Comparison of ENCODE assay signal across 9 mouse cellular contexts in the genomic region with DNA sequence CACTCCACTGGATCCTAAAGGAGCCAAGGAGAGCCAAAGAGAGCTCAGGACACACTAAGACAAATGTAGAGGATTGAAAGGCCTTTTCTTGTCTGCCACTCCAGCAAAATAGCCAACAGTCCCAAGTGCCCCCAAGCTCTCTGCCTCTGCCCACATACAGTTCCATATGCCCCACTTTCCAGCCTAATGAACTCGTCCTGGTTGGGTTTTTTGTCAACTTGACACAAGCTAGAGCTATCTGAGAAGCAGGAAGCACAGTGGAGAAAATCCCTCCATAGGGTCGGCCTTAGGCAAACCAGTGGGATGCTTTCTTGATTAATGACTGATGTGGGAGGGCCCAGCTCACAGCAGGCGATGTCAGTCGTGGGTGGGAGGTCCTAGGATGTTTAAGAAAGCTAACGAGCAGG.
DNase-seq lines count a peak whose midpoint lies in the region; ATAC-seq and TF ChIP-seq lines count a peak whose summit lies in the region.
"Had no signal": no experiment of that assay in that cellular context is flagged by ENCODE, and none has a peak within 500 bp of the region (broad histone marks: within the 10 kb centered on the region; RNA-seq: fewer than 3 reads in every experiment).

No protein-coding gene starts in this region.

- no peak overlapping the region for H3K9ac ChIP-seq in heart, embryonic 12.5 days
- H3K9ac ChIP-seq in heart, adult 2 months (ENCODE audit: low read depth, low read length), result no peak overlapping the region
- peak overlapping the region; percentile 77 for H3K9ac ChIP-seq in MEL (ENCODE audit: control insufficient read depth, low read depth, low read length, poor library complexity, severe bottlenecking)
- no peak overlapping the region for H3K9ac ChIP-seq in midbrain, embryonic 13.5 days (replicated peaks)

- no peaks in the 10 kb centered on the region for H3K36me3 ChIP-seq in heart, embryonic 12.5 days
- H3K36me3 ChIP-seq in heart, adult 2 months (ENCODE audit: control insufficient read depth, insufficient read depth, low read length), result no peaks in the 10 kb centered on the region
- peaks cover 0 to 3% of the 10 kb centered on the region in 2 experiments; a peak in 1 of 4 replicates for H3K36me3 ChIP-seq in MEL (ENCODE audit: control insufficient read depth in 1 of 2, insufficient read depth in 2 of 2, low read length in 2 of 2)
- no peaks in the 10 kb centered on the region for H3K36me3 ChIP-seq in midbrain, embryonic 13.5 days

- no peak for TF ChIP-seq CTCF in heart, adult 2 months (IDR thresholded peaks at IDR 0.05)
- no peak for TF ChIP-seq CTCF in MEL (IDR thresholded peaks at IDR 0.05 in 2 of 3, conservative IDR thresholded peaks at IDR 0.05 in 1 of 3; ENCODE audit: control insufficient read depth in 1 of 3, insufficient read depth in 1 of 3, low read depth in 2 of 3, low read length in 3 of 3, poor library complexity in 1 of 3, severe bottlenecking in 1 of 3)

- no peak for TF ChIP-seq EP300 in heart, adult 2 months (IDR thresholded peaks at IDR 0.05; ENCODE audit: insufficient read depth, low read depth, low read length)
- TF ChIP-seq EP300 in MEL (IDR thresholded peaks at IDR 0.05; ENCODE audit: low read depth in 1 of 2, low read length in 2 of 2), result no peak

- peaks cover 48% of the 10 kb centered on the region for H3K4me1 ChIP-seq in heart, embryonic 12.5 days (replicated peaks)
- peaks cover 4% of the 10 kb centered on the region; the same call in 1 of the 2 replicates for H3K4me1 ChIP-seq in heart, adult 2 months (ENCODE audit: control insufficient read depth, insufficient read depth, low read length)
- peaks cover 0 to 12% of the 10 kb centered on the region in 2 experiments; a peak in 1 of 4 replicates for H3K4me1 ChIP-seq in MEL (ENCODE audit: control insufficient read depth in 1 of 2, insufficient read depth in 2 of 2, low read length in 2 of 2)
- H3K4me1 ChIP-seq in midbrain, embryonic 13.5 days (replicated peaks), result peaks cover 49% of the 10 kb centered on the region

- no peaks in the 10 kb centered on the region for H3K27me3 ChIP-seq in heart, embryonic 12.5 days (replicated peaks)
- H3K27me3 ChIP-seq in heart, adult 2 months (ENCODE audit: control insufficient read depth, insufficient read depth, low read length), result no peaks in the 10 kb centered on the region
- no peaks in the 10 kb centered on the region for H3K27me3 ChIP-seq in MEL (ENCODE audit: control insufficient read depth in 1 of 2, insufficient read depth in 2 of 2, low read length in 2 of 2)
- no peaks in the 10 kb centered on the region for H3K27me3 ChIP-seq in midbrain, embryonic 13.5 days

- WGBS in heart, embryonic 12.5 days, result 16% methylated on average over 5 of the region's 5 CpGs
- 40% methylated on average over 5 of the region's 5 CpGs for WGBS in heart, adult 2 months
- 6% methylated on average over 5 of the region's 5 CpGs for WGBS in midbrain, embryonic 13.5 days

- DNase-seq in heart, adult 2 months, result no peak
- peak; percentile 22 for DNase-seq in MEL (ENCODE audit: low read depth, low spot score)
- DNase-seq in forelimb bud, embryonic 11.5 days (ENCODE audit: low read depth, low spot score), result peak; percentile 30
- DNase-seq in adrenal gland, adult 18-20 months (ENCODE audit: low spot score in 2 of 2), result no peak
- no peak for DNase-seq in urinary bladder, postnatal 25 days (ENCODE audit: low spot score)
- no peak for DNase-seq in thymus, postnatal 14 days
- DNase-seq: spleen, adult 18-20 months had no signal

- TF ChIP-seq POLR2A in heart, adult 2 months (IDR thresholded peaks at IDR 0.05; ENCODE audit: insufficient read depth, low read depth, low read length), result no peak
- no peak for TF ChIP-seq POLR2A in MEL (IDR thresholded peaks at IDR 0.05; ENCODE audit: control insufficient read depth in 1 of 2, insufficient read depth in 1 of 2, low read depth in 1 of 2, low read length in 2 of 2, poor library complexity in 1 of 2)

- H3K9me3 ChIP-seq in heart, embryonic 12.5 days (replicated peaks), result no peaks in the 10 kb centered on the region
- H3K9me3 ChIP-seq in MEL (replicated peaks; ENCODE audit: insufficient read depth, low read length), result no peaks in the 10 kb centered on the region
- H3K9me3 ChIP-seq in midbrain, embryonic 13.5 days, result no peaks in the 10 kb centered on the region

- H3K27ac ChIP-seq in heart, embryonic 12.5 days (ENCODE audit: poor library complexity, severe bottlenecking), result peak overlapping the region; percentile 55
- no peak overlapping the region; the same call in 1 of the 2 replicates for H3K27ac ChIP-seq in heart, adult 2 months
- H3K27ac ChIP-seq in MEL (ENCODE audit: control insufficient read depth, low read depth, low read length), result peak overlapping the region; percentile 54; the same call in 1 of the 2 replicates
- peak overlapping the region; percentile 68 for H3K27ac ChIP-seq in midbrain, embryonic 13.5 days

- TF ChIP-seq RAD21 in MEL (IDR thresholded peaks at IDR 0.05; ENCODE audit: low read depth, low read length), result no peak

- 0 out of 2 replicates have a peak, but pooled peaks have one; percentile 16 for ATAC-seq in heart, embryonic 12.5 days (ENCODE audit: insufficient number of reproducible peaks, low FRiP score)
- ATAC-seq in midbrain, embryonic 13.5 days, result peak; percentile 15

- H3K79me2 ChIP-seq in heart, adult 2 months (replicated peaks; ENCODE audit: control insufficient read depth, insufficient read depth, low read length), result no peaks in the 10 kb centered on the region
- peaks cover 19% of the 10 kb centered on the region for H3K79me2 ChIP-seq in MEL (ENCODE audit: control insufficient read depth, insufficient read depth, low read length, poor library complexity)

- intact Hi-C loops in heart, adult 2 months (cut with DNase I), result loop anchor here (5.0 kb wide), 1 partner anchor 69 kb away; a partner anchor contains a TSS

- H3K4me2 ChIP-seq in heart, embryonic 12.5 days, result peak overlapping the region; percentile 50
- peak overlapping the region; percentile 19 for H3K4me2 ChIP-seq in midbrain, embryonic 13.5 days (replicated peaks)

- no peak overlapping the region for H3K4me3 ChIP-seq in heart, embryonic 12.5 days
- no peak overlapping the region for H3K4me3 ChIP-seq in heart, adult 2 months
- peak overlapping the region; percentile 7 to 61; a peak in 3 of 4 replicates for H3K4me3 ChIP-seq in MEL (ENCODE audit: control insufficient read depth in 1 of 2, insufficient read depth in 1 of 2, low read depth in 2 of 2, low read length in 2 of 2)
- H3K4me3 ChIP-seq in midbrain, embryonic 13.5 days (replicated peaks), result no peak overlapping the region

TF ChIP-seq in MEL, 35 proteins besides CTCF, POLR2A, EP300 and RAD21:
- no peak for TF ChIP-seq ETS1 (IDR thresholded peaks at IDR 0.05; ENCODE audit: low read depth, low read length)
- TF ChIP-seq ZKSCAN1 (IDR thresholded peaks at IDR 0.05; ENCODE audit: low read depth, low read length), result no peak
- no peak for TF ChIP-seq BHLHE40 (IDR thresholded peaks at IDR 0.05; ENCODE audit: borderline replicate concordance, low read depth, low read length)
- TF ChIP-seq MXI1 (IDR thresholded peaks at IDR 0.05; ENCODE audit: low read depth, low read length), result no peak
- TF ChIP-seq MAX (IDR thresholded peaks at IDR 0.05; ENCODE audit: low read length), result no peak
- TF ChIP-seq JUND (IDR thresholded peaks at IDR 0.05; ENCODE audit: low read depth, low read length), result no peak
- no peak for TF ChIP-seq ZC3H11A (IDR thresholded peaks at IDR 0.05; ENCODE audit: low read depth, low read length)
- TF ChIP-seq USF1 (IDR thresholded peaks at IDR 0.05; ENCODE audit: low read depth, low read length), result no peak

Comparison
In these comparisons a context has a peak if more than half of its experiments do, and no peak if none do; other contexts are left out.
1. H3K4me3 ChIP-seq: peak in MEL (2 of 2); none in heart, embryonic 12.5 days (single experiment), heart, adult 2 months (single experiment) and midbrain, embryonic 13.5 days (single experiment).
2. DNase-seq: peak in MEL (single experiment) and forelimb bud, embryonic 11.5 days (single experiment); none in heart, adult 2 months (0 of 2), adrenal gland, adult 18-20 months (0 of 2), urinary bladder, postnatal 25 days (single experiment) and thymus, postnatal 14 days (single experiment).